Mouse (Mus musculus): ENCODE measurements around the gene Pitpnc1.

- no peak for TF ChIP-seq POLR2A (IDR thresholded peaks at IDR 0.05; ENCODE audit: insufficient read depth, low read depth, low read length)
- TF ChIP-seq CTCF (IDR thresholded peaks at IDR 0.05; ENCODE audit: insufficient read depth, low read depth, low read length) = no peak
These were observed 32.4 kb downstream of the Pitpnc1 start for GRCm38 (mm10) chr11:107438140-107438539.
